Mouse (Mus musculus): ENCODE measurements around the gene Ehbp1. TPM values are rescaled to one million over a fixed set of nuclear protein-coding genes. Genes with fewer than 3 reads are reported as not detected.

Ehbp1 gene
- polyA plus RNA-seq, 1 experiment from 2014 or later = 45.8 TPM

GRCm38 (mm10) chr11:22053034-22053668 lies 288.9 kb downstream of the Ehbp1 start:
- Histone ChIP-seq H3K36me3 (peaks cover 30% of the 10 kb centered on the region), H3K27me3 (no peaks in the 10 kb centered on the region), H3K4me1 (replicated peaks) (no peaks in the 10 kb centered on the region), H3K9me3 (replicated peaks) (no peaks in the 10 kb centered on the region), H3K27ac (no peak overlapping the region), H3K9ac (no peak overlapping the region), H3K4me2 (no peak overlapping the region), H3K4me3 (no peak overlapping the region)
- ATAC-seq (replicated peaks; ENCODE audit: insufficient number of reproducible peaks, insufficient read depth, low FRiP score, low read depth) = no peak
- WGBS = 67% methylated on average over 10 of the region's 10 CpGs

GRCm38 (mm10) chr11:22050864-22051263 lies 291.2 kb downstream of the Ehbp1 start:
- Histone ChIP-seq H3K4me3 (no peak overlapping the region), H3K27me3 (no peaks in the 10 kb centered on the region), H3K27ac (no peak overlapping the region), H3K4me1 (replicated peaks) (no peaks in the 10 kb centered on the region), H3K9me3 (replicated peaks) (no peaks in the 10 kb centered on the region), H3K9ac (no peak overlapping the region), H3K36me3 (peaks cover 25% of the 10 kb centered on the region), H3K4me2 (no peak overlapping the region)
- no peak for ATAC-seq (replicated peaks; ENCODE audit: insufficient number of reproducible peaks, insufficient read depth, low FRiP score, low read depth)
- 82% methylated on average over 7 of the region's 7 CpGs for WGBS

- Histone ChIP-seq H3K9ac (no peak overlapping the region), H3K4me1 (replicated peaks) (no peaks in the 10 kb centered on the region), H3K27ac (no peak overlapping the region), H3K9me3 (replicated peaks) (no peaks in the 10 kb centered on the region), H3K4me3 (no peak overlapping the region), H3K36me3 (no peaks in the 10 kb centered on the region), H3K27me3 (no peaks in the 10 kb centered on the region), H3K4me2 (no peak overlapping the region)
- no peak for ATAC-seq (replicated peaks; ENCODE audit: insufficient number of reproducible peaks, insufficient read depth, low FRiP score, low read depth)
- WGBS = 87% methylated on average over 6 of the region's 6 CpGs
Observed at GRCm38 (mm10) chr11:22039854-22040426, 302.2 kb downstream of the Ehbp1 start.

- no peaks in the 10 kb centered on the region for H3K4me1 ChIP-seq (replicated peaks)
- no peaks in the 10 kb centered on the region for H3K27me3 ChIP-seq
- no peak overlapping the region for H3K27ac ChIP-seq
- 61% methylated on average over 7 of the region's 7 CpGs for WGBS
- no peaks in the 10 kb centered on the region for H3K9me3 ChIP-seq (replicated peaks)
- no peak overlapping the region for H3K9ac ChIP-seq
- no peak for ATAC-seq (replicated peaks; ENCODE audit: insufficient number of reproducible peaks, insufficient read depth, low FRiP score, low read depth)
- H3K4me2 ChIP-seq = no peak overlapping the region
- H3K36me3 ChIP-seq = peaks cover 6% of the 10 kb centered on the region; the same call in 1 of the 2 replicates
- no peak overlapping the region for H3K4me3 ChIP-seq
Observed at GRCm38 (mm10) chr11:22034564-22035105, 307.5 kb downstream of the Ehbp1 start.

GRCm38 (mm10) chr11:22033582-22033981 lies 308.5 kb downstream of the Ehbp1 start:
- Histone ChIP-seq H3K4me3 (no peak overlapping the region), H3K27ac (no peak overlapping the region), H3K4me1 (replicated peaks) (no peaks in the 10 kb centered on the region), H3K36me3 (peaks cover 6% of the 10 kb centered on the region; the same call in 1 of the 2 replicates), H3K4me2 (no peak overlapping the region), H3K9ac (no peak overlapping the region), H3K9me3 (replicated peaks) (no peaks in the 10 kb centered on the region), H3K27me3 (no peaks in the 10 kb centered on the region)
- ATAC-seq (replicated peaks; ENCODE audit: insufficient number of reproducible peaks, insufficient read depth, low FRiP score, low read depth) = no peak
- WGBS = 80% methylated on average over 3 of the region's 3 CpGs

- Histone ChIP-seq H3K27ac (no peak overlapping the region), H3K4me1 (replicated peaks) (no peaks in the 10 kb centered on the region), H3K4me3 (no peak overlapping the region), H3K9me3 (replicated peaks) (no peaks in the 10 kb centered on the region), H3K4me2 (no peak overlapping the region), H3K27me3 (no peaks in the 10 kb centered on the region), H3K9ac (no peak overlapping the region), H3K36me3 (peaks cover 19% of the 10 kb centered on the region)
- WGBS = 87% methylated on average over 2 of the region's 2 CpGs
- no peak for ATAC-seq (replicated peaks; ENCODE audit: insufficient number of reproducible peaks, insufficient read depth, low FRiP score, low read depth)
Observed at GRCm38 (mm10) chr11:22020602-22021001, 321.5 kb downstream of the Ehbp1 start.

- 85% methylated on average over 8 of the region's 8 CpGs for WGBS
- Histone ChIP-seq H3K9me3 (replicated peaks) (no peaks in the 10 kb centered on the region), H3K27ac (no peak overlapping the region), H3K27me3 (no peaks in the 10 kb centered on the region), H3K4me1 (replicated peaks) (no peaks in the 10 kb centered on the region), H3K4me2 (no peak overlapping the region), H3K4me3 (no peak overlapping the region), H3K9ac (no peak overlapping the region), H3K36me3 (peaks cover 26% of the 10 kb centered on the region; the same call in 1 of the 2 replicates)
- ATAC-seq (replicated peaks; ENCODE audit: insufficient number of reproducible peaks, insufficient read depth, low FRiP score, low read depth) = no peak
Observed at GRCm38 (mm10) chr11:22017444-22017843, 324.6 kb downstream of the Ehbp1 start.

GRCm38 (mm10) chr11:22016341-22016740 lies 325.8 kb downstream of the Ehbp1 start:
- ATAC-seq (replicated peaks; ENCODE audit: insufficient number of reproducible peaks, insufficient read depth, low FRiP score, low read depth) = no peak
- Histone ChIP-seq H3K4me1 (replicated peaks) (no peaks in the 10 kb centered on the region), H3K27ac (no peak overlapping the region), H3K4me2 (no peak overlapping the region), H3K27me3 (no peaks in the 10 kb centered on the region), H3K9me3 (replicated peaks) (no peaks in the 10 kb centered on the region), H3K4me3 (no peak overlapping the region), H3K36me3 (peaks cover 16% of the 10 kb centered on the region; the same call in 1 of the 2 replicates), H3K9ac (no peak overlapping the region)
- WGBS = 82% methylated on average over 3 of the region's 3 CpGs

GRCm38 (mm10) chr11:22008817-22009216 lies 333.3 kb downstream of the Ehbp1 start:
- Histone ChIP-seq H3K4me2 (no peak overlapping the region), H3K4me3 (no peak overlapping the region), H3K27me3 (peaks cover 44% of the 10 kb centered on the region), H3K9ac (no peak overlapping the region), H3K27ac (no peak overlapping the region), H3K4me1 (replicated peaks) (peaks cover 8% of the 10 kb centered on the region), H3K9me3 (replicated peaks) (no peaks in the 10 kb centered on the region), H3K36me3 (0 out of 2 replicates have a peak, but pooled peaks cover 5% of the 10 kb centered on the region)
- WGBS = 40% methylated on average over 2 of the region's 2 CpGs
- ATAC-seq (replicated peaks; ENCODE audit: insufficient number of reproducible peaks, insufficient read depth, low FRiP score, low read depth) = no peak

GRCm38 (mm10) chr11:22008129-22008596 lies 333.9 kb downstream of the Ehbp1 start:
- H3K9ac ChIP-seq = no peak overlapping the region
- no peak overlapping the region for H3K27ac ChIP-seq
- peaks cover 15% of the 10 kb centered on the region for H3K4me1 ChIP-seq (replicated peaks)
- no peak for ATAC-seq (replicated peaks; ENCODE audit: insufficient number of reproducible peaks, insufficient read depth, low FRiP score, low read depth)
- H3K36me3 ChIP-seq = 0 out of 2 replicates have a peak, but pooled peaks cover 3% of the 10 kb centered on the region
- no peaks in the 10 kb centered on the region for H3K9me3 ChIP-seq (replicated peaks)
- H3K4me3 ChIP-seq = no peak overlapping the region
- peak overlapping the region; percentile 6; the same call in 1 of the 2 replicates for H3K4me2 ChIP-seq
- H3K27me3 ChIP-seq = peaks cover 44% of the 10 kb centered on the region
- WGBS = 25% methylated on average over 10 of the region's 10 CpGs

- peaks cover 44% of the 10 kb centered on the region for H3K27me3 ChIP-seq
- no peak overlapping the region for H3K27ac ChIP-seq
- 0 out of 2 replicates have a peak, but pooled peaks cover 2% of the 10 kb centered on the region for H3K36me3 ChIP-seq
- peaks cover 17% of the 10 kb centered on the region for H3K4me1 ChIP-seq (replicated peaks)
- ATAC-seq (replicated peaks; ENCODE audit: insufficient number of reproducible peaks, insufficient read depth, low FRiP score, low read depth) = no peak
- WGBS = 40% methylated on average over 6 of the region's 6 CpGs
- H3K9me3 ChIP-seq (replicated peaks) = no peaks in the 10 kb centered on the region
- H3K9ac ChIP-seq = no peak overlapping the region
- no peak overlapping the region for H3K4me2 ChIP-seq
- no peak overlapping the region for H3K4me3 ChIP-seq
Observed at GRCm38 (mm10) chr11:22007781-22008110, 334.3 kb downstream of the Ehbp1 start.
